Mouse (Mus musculus): ENCODE data around the gene Notch3. TPM values are rescaled to one million over a fixed set of nuclear protein-coding genes. Genes with fewer than 3 reads are reported as not detected.
"Not testable (repeated sequence)": the region's sequence is repeated elsewhere in the genome, so short reads cannot be mapped to it uniquely, and the experiment has no call there.

The Notch3 gene
- polyA plus RNA-seq, 1 experiment from 2014 or later = 21.4 TPM

- Histone ChIP-seq H3K27me3 (no peaks in the 10 kb centered on the region), H3K27ac (no peak overlapping the region), H3K36me3 (replicated peaks) (peaks cover 78% of the 10 kb centered on the region), H3K9ac (no peak overlapping the region), H3K9me3 (no peaks in the 10 kb centered on the region), H3K4me2 (no peak overlapping the region), H3K4me3 (replicated peaks) (no peak overlapping the region), H3K4me1 (no peaks in the 10 kb centered on the region)
- ATAC-seq (ENCODE audit: low FRiP score) = no peak
- 85% methylated on average over 3 of the region's 3 CpGs for WGBS
Observed at GRCm38 (mm10) chr17:32125407-32125806, 41.2 kb downstream of the Notch3 start.

- peaks cover 1% of the 10 kb centered on the region for H3K4me1 ChIP-seq
- H3K4me3 ChIP-seq (replicated peaks) = no peak overlapping the region
- H3K4me2 ChIP-seq = no peak overlapping the region
- peaks cover 62% of the 10 kb centered on the region for H3K36me3 ChIP-seq (replicated peaks)
- H3K27me3 ChIP-seq = no peaks in the 10 kb centered on the region
- H3K9me3 ChIP-seq = no peaks in the 10 kb centered on the region
- no peak overlapping the region for H3K27ac ChIP-seq
- 97% methylated on average over 4 of the region's 4 CpGs for WGBS
- H3K9ac ChIP-seq = no peak overlapping the region
- no peak for ATAC-seq (ENCODE audit: low FRiP score)
Observed at GRCm38 (mm10) chr17:32123545-32123944, 43.1 kb downstream of the Notch3 start.

GRCm38 (mm10) chr17:32122587-32122970, 44.1 kb downstream of the Notch3 start:
- peaks cover 53% of the 10 kb centered on the region for H3K36me3 ChIP-seq (replicated peaks)
- no peaks in the 10 kb centered on the region for H3K9me3 ChIP-seq
- no peak overlapping the region for H3K4me3 ChIP-seq (replicated peaks)
- ATAC-seq (ENCODE audit: low FRiP score) = no peak
- 87% methylated on average over 14 of the region's 14 CpGs for WGBS
- no peak overlapping the region for H3K9ac ChIP-seq
- no peaks in the 10 kb centered on the region for H3K27me3 ChIP-seq
- H3K4me2 ChIP-seq = no peak overlapping the region
- peaks cover 9% of the 10 kb centered on the region for H3K4me1 ChIP-seq
- H3K27ac ChIP-seq = no peak overlapping the region

GRCm38 (mm10) chr17:32121833-32122586, 44.6 kb downstream of the Notch3 start:
- H3K36me3 ChIP-seq (replicated peaks) = peaks cover 48% of the 10 kb centered on the region
- no peak overlapping the region for H3K9ac ChIP-seq
- H3K27ac ChIP-seq = 0 out of 2 replicates have a peak overlapping the region, but pooled peaks have one; percentile 13
- no peak for ATAC-seq (ENCODE audit: low FRiP score)
- peaks cover 9% of the 10 kb centered on the region for H3K4me1 ChIP-seq
- H3K27me3 ChIP-seq = peaks cover 3% of the 10 kb centered on the region; the same call in 1 of the 2 replicates
- no peak overlapping the region for H3K4me3 ChIP-seq (replicated peaks)
- H3K4me2 ChIP-seq = no peak overlapping the region
- 77% methylated on average over 19 of the region's 19 CpGs for WGBS
- H3K9me3 ChIP-seq = no peaks in the 10 kb centered on the region

GRCm38 (mm10) chr17:32120771-32121532, 45.7 kb downstream of the Notch3 start:
- peaks cover 39% of the 10 kb centered on the region for H3K36me3 ChIP-seq (replicated peaks)
- H3K9ac ChIP-seq = no peak overlapping the region
- no peak overlapping the region for H3K4me3 ChIP-seq (replicated peaks)
- no peak for ATAC-seq (ENCODE audit: low FRiP score)
- peaks cover 9% of the 10 kb centered on the region for H3K4me1 ChIP-seq
- H3K27ac ChIP-seq = no peak overlapping the region
- peaks cover 14% of the 10 kb centered on the region for H3K27me3 ChIP-seq
- WGBS = 91% methylated on average over 9 of the region's 9 CpGs
- no peak overlapping the region for H3K4me2 ChIP-seq
- no peaks in the 10 kb centered on the region for H3K9me3 ChIP-seq

GRCm38 (mm10) chr17:32119196-32119595, 47.5 kb downstream of the Notch3 start:
- Histone ChIP-seq H3K9me3 (no peaks in the 10 kb centered on the region), H3K4me1 (peaks cover 12% of the 10 kb centered on the region), H3K36me3 (replicated peaks) (peaks cover 34% of the 10 kb centered on the region), H3K27me3 (peaks cover 28% of the 10 kb centered on the region), H3K4me2 (no peak overlapping the region), H3K27ac (no peak overlapping the region), H3K4me3 (replicated peaks) (no peak overlapping the region), H3K9ac (no peak overlapping the region)
- 83% methylated on average over 16 of the region's 16 CpGs for WGBS
- ATAC-seq (ENCODE audit: low FRiP score) = no peak

DNA sequence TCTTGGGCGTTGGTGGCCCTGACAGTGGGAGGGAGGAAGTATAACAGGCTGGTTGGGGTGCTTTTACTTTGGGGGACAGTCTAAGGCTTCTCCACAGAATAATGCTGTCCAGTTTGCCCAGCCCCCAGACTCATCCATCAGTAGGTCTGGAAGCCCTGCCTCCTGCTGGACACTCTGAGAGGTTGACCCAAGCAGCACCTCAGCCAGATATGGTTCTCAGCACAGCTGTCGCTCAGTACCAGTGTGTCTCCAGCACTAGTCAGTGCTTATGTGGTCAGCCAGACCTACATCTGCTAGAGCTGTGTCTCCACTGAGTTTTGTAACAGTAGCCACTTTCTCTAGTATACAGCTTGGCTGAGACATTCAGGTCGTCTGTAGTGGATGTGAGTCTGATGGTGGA, 48.2 kb downstream of the Notch3 start:
- Histone ChIP-seq H3K27me3 (peaks cover 36% of the 10 kb centered on the region), H3K9me3 (no peaks in the 10 kb centered on the region), H3K9ac (no peak overlapping the region), H3K4me3 (replicated peaks) (no peak overlapping the region), H3K4me2 (peak overlapping the region; percentile 45), H3K4me1 (peaks cover 19% of the 10 kb centered on the region), H3K36me3 (replicated peaks) (peaks cover 27% of the 10 kb centered on the region), H3K27ac (no peak overlapping the region)
- no peak for ATAC-seq (ENCODE audit: low FRiP score)
- WGBS = 21% methylated on average over 3 of the region's 3 CpGs

DNA sequence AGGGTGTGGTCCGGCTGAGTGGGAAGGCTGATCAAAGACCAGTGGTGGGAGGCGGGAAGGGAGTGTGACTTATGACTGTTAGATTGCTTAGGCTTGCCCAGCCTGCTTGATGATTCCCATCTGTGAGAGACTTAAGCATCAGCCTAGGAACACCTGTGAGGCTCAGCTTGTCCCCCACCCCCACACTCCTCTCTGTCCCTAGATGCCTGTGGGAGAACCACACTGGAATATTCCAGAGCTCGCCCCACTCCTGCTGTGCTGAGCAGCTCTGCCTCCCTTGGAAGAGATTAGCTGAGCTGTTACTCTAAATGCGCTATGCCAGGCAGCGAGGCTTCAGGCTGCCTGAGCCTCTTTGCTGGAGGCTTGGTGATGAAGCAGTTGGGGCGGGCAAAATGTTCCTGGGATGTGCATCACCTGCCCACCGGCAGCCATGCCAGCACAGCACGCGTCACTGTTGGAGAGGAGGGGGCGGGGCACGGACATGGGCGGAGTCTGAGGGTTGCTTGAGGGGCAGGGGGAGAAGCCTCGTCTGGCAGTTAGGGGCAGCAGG, 48.7 kb downstream of the Notch3 start:
- Histone ChIP-seq H3K4me2 (peak overlapping the region; percentile 45), H3K36me3 (replicated peaks) (peaks cover 23% of the 10 kb centered on the region), H3K4me3 (replicated peaks) (peak overlapping the region; percentile 13; the same call in 1 of the 2 replicates), H3K4me1 (peaks cover 22% of the 10 kb centered on the region), H3K27me3 (peaks cover 41% of the 10 kb centered on the region)
- ATAC-seq (ENCODE audit: low FRiP score) = peak; percentile 54
- not testable (repeated sequence) for H3K27ac ChIP-seq, H3K9me3 ChIP-seq, H3K9ac ChIP-seq
- 4% methylated on average over 12 of the region's 13 CpGs for WGBS

- no peak overlapping the region for H3K4me2 ChIP-seq
- no peaks in the 10 kb centered on the region for H3K9me3 ChIP-seq
- no peak overlapping the region for H3K9ac ChIP-seq
- 0 out of 2 replicates have a peak, but pooled peaks have one; percentile 9 for ATAC-seq (ENCODE audit: low FRiP score)
- 55% methylated on average over 5 of the region's 5 CpGs for WGBS
- no peak overlapping the region for H3K4me3 ChIP-seq (replicated peaks)
- peaks cover 22% of the 10 kb centered on the region for H3K4me1 ChIP-seq
- H3K27ac ChIP-seq = no peak overlapping the region
- peaks cover 43% of the 10 kb centered on the region for H3K27me3 ChIP-seq
- H3K36me3 ChIP-seq (replicated peaks) = peaks cover 17% of the 10 kb centered on the region
Observed at GRCm38 (mm10) chr17:32117287-32117871, 49.3 kb downstream of the Notch3 start.

GRCm38 (mm10) chr17:32116586-32117286, 49.9 kb downstream of the Notch3 start:
- Histone ChIP-seq H3K27ac (no peak overlapping the region), H3K4me2 (no peak overlapping the region), H3K4me1 (peaks cover 22% of the 10 kb centered on the region), H3K9ac (no peak overlapping the region), H3K9me3 (no peaks in the 10 kb centered on the region), H3K27me3 (peaks cover 43% of the 10 kb centered on the region), H3K4me3 (replicated peaks) (no peak overlapping the region), H3K36me3 (replicated peaks) (peaks cover 11% of the 10 kb centered on the region)
- ATAC-seq (ENCODE audit: low FRiP score) = no peak
- 78% methylated on average over 6 of the region's 6 CpGs for WGBS

- Histone ChIP-seq H3K4me2 (peak overlapping the region; percentile 90), H3K4me1 (peaks cover 22% of the 10 kb centered on the region), H3K4me3 (replicated peaks) (peak overlapping the region; percentile 46), H3K27me3 (peaks cover 43% of the 10 kb centered on the region)
- not testable (repeated sequence) for H3K27ac ChIP-seq; ATAC-seq (ENCODE audit: low FRiP score); H3K9me3 ChIP-seq; H3K36me3 ChIP-seq (replicated peaks); H3K9ac ChIP-seq
- 67% methylated on average over 5 of the region's 5 CpGs for WGBS
Observed at GRCm38 (mm10) chr17:32114486-32114885, 52.2 kb downstream of the Notch3 start.

Measured in forebrain, embryonic 12.5 days (tissue).